Mouse (Mus musculus) erythroblast, embryonic 14.5 days (primary cell): ENCODE data around the gene Mthfd1l. TPM values are rescaled to one million over a fixed set of nuclear protein-coding genes. Genes with fewer than 3 reads are reported as not detected.

ENCODE experiments used
- H3K27me3 ChIP-seq: 2 replicates; pipeline ENCODE4 v1.6.1; 2012; ENCODE audit warnings: inconsistent platforms; ENCODE audit not compliant: control insufficient read depth
- H3K36me3 ChIP-seq: 2 replicates; pipeline ENCODE4 v1.6.1; 2012; ENCODE audit warnings: mild to moderate bottlenecking, inconsistent platforms; ENCODE audit not compliant: control insufficient read depth
- H3K4me1 ChIP-seq: 2 replicates; pipeline ENCODE4 v1.6.1; 2012; ENCODE audit warnings: inconsistent platforms; ENCODE audit not compliant: control insufficient read depth
- H3K4me3 ChIP-seq: replicated peaks from 2 replicates; pipeline ENCODE3; 2012; ENCODE audit warnings: moderate library complexity, mild to moderate bottlenecking, inconsistent platforms
- H3K9me3 ChIP-seq: 2 replicates; pipeline ENCODE4 v1.6.1; 2012; ENCODE audit warnings: low read length, inconsistent platforms, mixed read lengths; ENCODE audit not compliant: control insufficient read depth
- GATA1 ChIP-seq: IDR thresholded peaks from 2 replicates; pipeline ENCODE4 v1.6.1; 2012; ENCODE audit warnings: low read length, inconsistent platforms, mixed read lengths
- TAL1 ChIP-seq: IDR thresholded peaks from 3 replicates; pipeline ENCODE4 v1.6.1; 2012; ENCODE audit warnings: low read length, inconsistent platforms, mixed read lengths
- polyA plus RNA-seq: library from polyadenylated mRNA; stranded (reverse); fragments of >175 nt; gene quantifications from 2 replicates; pipeline ENCODE4 v1.2.3, GENCODE M21; 2012

The Mthfd1l gene
- polyA plus RNA-seq, 1 experiment, result 1.2 TPM

GRCm38 (mm10) chr10:4053278-4054061, 80.6 kb downstream of the Mthfd1l start:
- TF ChIP-seq TAL1, result no peak
- TF ChIP-seq GATA1, result no peak
- Histone ChIP-seq H3K36me3 (peaks cover 67% of the 10 kb centered on the region), H3K4me3 (no peak overlapping the region), H3K27me3 (no peaks in the 10 kb centered on the region), H3K9me3 (no peaks in the 10 kb centered on the region), H3K4me1 (no peaks in the 10 kb centered on the region)

- no peaks in the 10 kb centered on the region for H3K27me3 ChIP-seq
- H3K36me3 ChIP-seq, result peaks cover 70% of the 10 kb centered on the region
- no peak overlapping the region for H3K4me3 ChIP-seq
- TF ChIP-seq GATA1 (no peak), TAL1 (no peak)
- H3K9me3 ChIP-seq, result no peaks in the 10 kb centered on the region
- H3K4me1 ChIP-seq, result no peaks in the 10 kb centered on the region
Observed at GRCm38 (mm10) chr10:4054589-4054988, 81.7 kb downstream of the Mthfd1l start.

- TF ChIP-seq TAL1 (no peak), GATA1 (no peak)
- Histone ChIP-seq H3K4me3 (no peak overlapping the region), H3K27me3 (no peaks in the 10 kb centered on the region), H3K9me3 (no peaks in the 10 kb centered on the region), H3K4me1 (no peaks in the 10 kb centered on the region), H3K36me3 (peaks cover 62% of the 10 kb centered on the region)
Observed at GRCm38 (mm10) chr10:4057397-4057796, 84.5 kb downstream of the Mthfd1l start.

- Histone ChIP-seq H3K36me3 (peaks cover 61% of the 10 kb centered on the region), H3K27me3 (no peaks in the 10 kb centered on the region), H3K9me3 (no peaks in the 10 kb centered on the region), H3K4me1 (no peaks in the 10 kb centered on the region), H3K4me3 (no peak overlapping the region)
- no peak for TF ChIP-seq TAL1
- TF ChIP-seq GATA1, result no peak
Observed at GRCm38 (mm10) chr10:4057832-4058231, 84.9 kb downstream of the Mthfd1l start.

- H3K4me3 ChIP-seq, result no peak overlapping the region
- TF ChIP-seq TAL1 (no peak), GATA1 (no peak)
- no peaks in the 10 kb centered on the region for H3K9me3 ChIP-seq
- H3K4me1 ChIP-seq, result no peaks in the 10 kb centered on the region
- peaks cover 69% of the 10 kb centered on the region for H3K36me3 ChIP-seq
- no peaks in the 10 kb centered on the region for H3K27me3 ChIP-seq
Observed at GRCm38 (mm10) chr10:4061071-4061987, 88.4 kb downstream of the Mthfd1l start.

- H3K36me3 ChIP-seq, result peaks cover 58% of the 10 kb centered on the region
- no peaks in the 10 kb centered on the region for H3K9me3 ChIP-seq
- no peaks in the 10 kb centered on the region for H3K4me1 ChIP-seq
- TF ChIP-seq GATA1 (no peak), TAL1 (no peak)
- no peak overlapping the region for H3K4me3 ChIP-seq
- H3K27me3 ChIP-seq, result no peaks in the 10 kb centered on the region
Observed at GRCm38 (mm10) chr10:4063537-4063936, 90.6 kb downstream of the Mthfd1l start.

GRCm38 (mm10) chr10:4065295-4066084, 92.6 kb downstream of the Mthfd1l start:
- peaks cover 56% of the 10 kb centered on the region for H3K36me3 ChIP-seq

GRCm38 (mm10) chr10:4069258-4069826, 96.4 kb downstream of the Mthfd1l start:
- Histone ChIP-seq H3K36me3 (peaks cover 43% of the 10 kb centered on the region), H3K27me3 (no peaks in the 10 kb centered on the region), H3K4me1 (peaks cover 6% of the 10 kb centered on the region), H3K4me3 (no peak overlapping the region), H3K9me3 (no peaks in the 10 kb centered on the region)
- no peak for TF ChIP-seq TAL1
- TF ChIP-seq GATA1, result no peak

More at GRCm38 (mm10) chr10:4065295-4066084, 92.6 kb downstream of the Mthfd1l start:
- Histone ChIP-seq H3K27me3 (no peaks in the 10 kb centered on the region), H3K4me1 (peaks cover 6% of the 10 kb centered on the region), H3K9me3 (no peaks in the 10 kb centered on the region), H3K4me3 (no peak overlapping the region)
- no peak for TF ChIP-seq GATA1
- TF ChIP-seq TAL1, result no peak
